Mouse (Mus musculus) frontal cortex, postnatal 25 days (tissue): ENCODE data around the gene Gm11639.

ENCODE experiments used
- DNase-seq, 2 experiments: peaks; one replicate each; pipeline ENCODE4 v3.0.0; 2022; ENCODE audit warnings: low spot score in 2 of 2

Gm11639 gene

DNA sequence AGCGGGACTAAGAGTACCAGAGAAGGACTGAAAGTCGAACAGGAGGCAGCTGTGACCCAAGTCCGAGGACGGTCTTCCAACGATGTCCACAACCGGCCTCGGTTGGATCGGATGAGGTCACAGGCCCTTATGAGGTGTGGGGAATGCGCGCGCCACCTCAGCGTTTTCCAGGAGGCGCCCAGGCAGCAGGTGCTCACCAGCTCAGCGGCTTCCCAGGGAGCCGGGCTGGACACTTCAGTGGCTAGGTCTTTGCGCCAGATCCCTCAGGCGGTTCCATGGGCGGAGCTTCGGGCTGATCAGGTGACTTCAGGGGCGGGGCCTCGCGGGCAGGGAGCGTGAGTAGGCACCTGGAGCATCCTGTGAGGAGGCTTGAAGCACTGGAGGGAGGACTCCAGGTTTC lies at the start of gene Gm11639:
TSS of gene Gm11639 (plus strand) at position 160 of the 400 bp plus-strand sequence.
- no peak for DNase-seq

- DNase-seq, result no peak
Measured at GRCm38 (mm10) chr11:104637010-104637409, 48.5 kb upstream of the Gm11639 start.

GRCm38 (mm10) chr11:104638006-104638405 lies 47.5 kb upstream of the Gm11639 start:
- no peak for DNase-seq

DNA sequence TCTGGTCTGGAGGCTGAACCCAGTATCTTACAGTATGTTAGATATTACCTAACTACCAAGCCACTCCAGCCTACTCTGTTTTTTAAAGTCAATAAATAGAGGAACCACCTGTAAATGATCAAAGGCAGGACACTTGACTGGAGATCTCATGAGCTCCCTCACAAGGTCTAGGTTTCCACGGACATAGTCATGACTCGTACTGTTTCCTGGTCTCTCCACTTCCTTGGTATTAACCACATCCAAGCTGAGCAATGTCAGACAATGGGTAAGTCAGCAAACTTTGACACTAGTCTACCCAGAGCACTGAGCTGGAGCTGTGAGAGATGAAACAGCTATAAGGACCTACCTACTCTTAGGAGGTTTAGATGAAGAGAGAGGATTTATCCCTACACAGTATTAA lies 46.6 kb upstream of the Gm11639 start:
- no peak for DNase-seq

- no peak for DNase-seq
Measured at GRCm38 (mm10) chr11:104639634-104640033, 45.9 kb upstream of the Gm11639 start.

GRCm38 (mm10) chr11:104640894-104641293 lies 44.6 kb upstream of the Gm11639 start:
- no peak for DNase-seq

DNA sequence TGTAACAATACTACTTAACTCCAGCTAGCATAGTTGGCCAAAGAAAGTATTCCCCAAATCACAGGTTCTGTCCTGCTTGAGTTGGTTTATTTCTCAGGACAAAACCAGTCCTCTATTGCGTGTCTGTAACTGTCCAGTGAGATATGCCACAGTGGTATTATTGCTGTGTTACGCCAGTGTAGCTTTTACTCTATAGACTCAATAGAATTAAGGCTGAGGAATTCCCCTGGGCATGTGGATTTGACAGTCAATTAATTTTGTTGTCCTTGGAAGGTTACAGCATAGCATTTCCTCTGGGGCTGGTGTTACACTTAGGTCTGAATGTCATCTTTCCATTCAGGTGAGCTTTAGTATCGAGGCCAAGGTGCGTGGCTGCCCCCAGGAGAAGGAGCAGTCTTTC lies 42.3 kb upstream of the Gm11639 start:
- no peak for DNase-seq

- no peak for DNase-seq
Measured at GRCm38 (mm10) chr11:104645402-104645801, 40.1 kb upstream of the Gm11639 start.

- DNase-seq, result no peak
Measured at GRCm38 (mm10) chr11:104646173-104646572, 39.3 kb upstream of the Gm11639 start.

- no peak for DNase-seq
Measured at GRCm38 (mm10) chr11:104646611-104647010, 38.9 kb upstream of the Gm11639 start.

DNA sequence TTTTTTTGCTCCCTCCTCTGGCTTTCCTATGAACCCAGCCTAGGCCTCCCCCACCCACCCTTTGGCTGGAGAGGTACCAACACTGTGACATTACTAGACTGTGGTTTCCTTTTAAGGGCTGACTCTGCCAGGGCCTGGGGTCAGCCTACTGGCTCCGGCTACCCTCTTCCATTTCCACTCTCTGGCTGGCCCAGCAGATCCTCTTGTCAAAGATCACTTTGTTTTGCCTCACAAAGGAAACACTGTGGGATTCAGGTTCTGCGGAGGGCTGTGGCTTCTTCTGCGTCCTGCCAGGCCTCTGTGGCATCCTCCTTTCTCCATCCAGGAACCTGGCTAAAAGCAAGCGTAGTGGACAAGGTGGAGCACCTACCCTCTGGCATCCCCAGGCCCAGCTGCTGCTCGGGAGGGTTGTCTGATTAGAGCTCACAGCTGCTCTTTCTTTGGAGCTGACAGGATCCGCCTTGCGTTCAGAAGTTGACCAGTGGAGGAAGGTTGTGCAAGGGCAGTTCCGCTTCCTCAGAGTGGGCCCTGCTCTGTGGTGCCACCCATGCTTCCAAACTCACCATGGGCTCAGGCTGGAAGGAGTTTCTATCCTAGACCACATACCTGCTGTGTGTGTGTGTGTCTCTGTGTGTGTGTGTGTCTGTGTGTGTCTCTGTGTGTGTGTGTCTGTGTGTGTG lies 38.2 kb upstream of the Gm11639 start:
- no peak for DNase-seq

- no peak for DNase-seq
Measured at GRCm38 (mm10) chr11:104648571-104648970, 36.9 kb upstream of the Gm11639 start.

- DNase-seq, result no peak
Measured at GRCm38 (mm10) chr11:104660599-104660998, 24.9 kb upstream of the Gm11639 start.

DNA sequence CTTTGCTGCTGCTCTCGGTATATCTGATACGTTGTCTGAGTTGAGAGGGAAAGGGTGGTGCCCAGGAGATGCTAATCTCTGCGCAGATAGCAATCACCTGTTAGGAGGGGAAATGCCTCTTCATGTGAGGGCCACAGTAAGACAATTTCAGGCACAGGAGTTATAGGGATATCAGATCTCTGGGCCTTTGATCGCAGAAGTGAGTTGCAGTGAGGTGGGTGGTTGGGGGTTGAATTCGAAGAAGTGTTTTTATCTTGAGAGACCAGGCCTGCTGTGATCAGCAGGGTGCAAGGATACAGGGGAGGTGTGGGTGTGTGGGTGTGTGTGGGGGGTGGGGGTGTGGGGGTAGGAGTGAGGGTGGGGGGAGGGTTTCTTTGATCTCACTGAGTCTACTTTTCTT lies 24.4 kb upstream of the Gm11639 start:
- DNase-seq, result no peak

DNA sequence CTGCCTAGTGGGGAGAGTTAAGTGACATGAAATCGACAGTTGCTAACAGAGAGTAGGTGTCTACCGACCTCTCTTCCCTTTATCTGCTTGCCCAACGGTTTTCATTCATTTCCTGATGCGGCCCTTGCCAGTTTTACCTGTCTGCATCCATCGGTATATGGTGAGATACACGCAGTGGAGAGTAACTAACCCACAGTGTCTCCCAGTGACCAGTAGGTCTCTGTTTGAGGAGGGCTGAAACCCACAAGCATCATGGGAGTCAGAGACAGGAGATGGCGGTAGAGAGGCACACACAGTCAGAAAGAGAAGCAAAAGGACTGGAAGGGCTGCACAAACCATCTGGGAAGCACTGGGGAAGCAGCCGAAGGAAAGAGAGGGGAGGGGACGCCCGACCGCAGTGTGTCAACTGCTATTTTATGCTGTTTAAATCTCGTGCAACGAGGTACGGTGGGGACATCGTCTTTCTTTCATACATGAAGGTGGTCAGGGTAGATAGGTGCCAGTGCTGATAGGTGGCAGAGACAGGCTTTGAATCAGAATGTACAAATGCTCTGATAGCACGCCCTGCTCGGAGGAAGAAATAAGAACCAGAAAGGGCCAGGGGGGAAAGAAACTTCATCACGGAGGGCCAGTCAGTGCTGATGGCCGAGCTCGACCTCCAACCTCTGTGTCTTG lies 23.8 kb upstream of the Gm11639 start:
- DNase-seq, result no peak

GRCm38 (mm10) chr11:104662573-104662972 lies 22.9 kb upstream of the Gm11639 start:
- no peak for DNase-seq

GRCm38 (mm10) chr11:104663241-104663877 lies 22.1 kb upstream of the Gm11639 start:
- DNase-seq, result no peak

- no peak for DNase-seq
Measured at GRCm38 (mm10) chr11:104663878-104664261, 21.6 kb upstream of the Gm11639 start.

GRCm38 (mm10) chr11:104664441-104664840 lies 21.1 kb upstream of the Gm11639 start:
- DNase-seq, result no peak

DNA sequence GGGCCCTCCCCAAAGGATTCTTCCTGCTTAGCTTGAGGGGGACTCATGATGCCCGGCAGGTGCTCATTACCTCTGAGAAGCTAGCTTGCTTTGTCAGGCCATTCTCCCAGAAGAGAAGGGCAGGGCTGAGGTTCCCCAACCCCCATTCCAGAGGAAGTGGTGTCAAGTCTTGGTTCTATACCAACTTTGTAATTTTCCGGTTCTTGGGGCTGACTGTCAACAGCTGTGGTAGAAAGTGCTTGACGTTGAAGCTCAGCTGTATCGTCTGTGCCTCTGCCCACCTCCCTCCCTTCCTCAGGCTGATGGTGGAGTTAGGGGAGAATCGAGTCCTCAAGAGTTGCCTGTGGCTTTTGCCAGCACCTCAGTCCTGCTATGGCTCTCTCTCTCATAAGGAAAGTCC lies 18.1 kb upstream of the Gm11639 start:
- no peak for DNase-seq

DNA sequence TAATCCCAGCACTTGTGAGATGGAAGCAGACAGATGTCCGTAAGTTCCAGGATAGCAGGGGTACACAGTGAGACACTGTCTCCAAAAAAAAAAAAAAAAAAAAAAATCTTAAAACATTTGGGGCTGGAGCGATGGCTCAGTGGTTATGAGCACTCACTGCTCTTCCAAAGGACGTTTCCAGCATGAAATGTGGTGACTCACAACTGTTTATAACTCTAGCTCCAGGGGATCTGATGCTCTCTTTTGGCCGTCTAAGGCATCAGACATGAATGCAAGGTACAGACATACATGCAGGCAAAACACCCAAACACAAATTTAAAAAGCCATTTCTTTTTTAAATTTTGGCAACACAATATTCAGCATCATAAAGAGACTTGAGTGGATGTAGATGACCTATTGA lies 12.1 kb upstream of the Gm11639 start:
- no peak for DNase-seq

DNA sequence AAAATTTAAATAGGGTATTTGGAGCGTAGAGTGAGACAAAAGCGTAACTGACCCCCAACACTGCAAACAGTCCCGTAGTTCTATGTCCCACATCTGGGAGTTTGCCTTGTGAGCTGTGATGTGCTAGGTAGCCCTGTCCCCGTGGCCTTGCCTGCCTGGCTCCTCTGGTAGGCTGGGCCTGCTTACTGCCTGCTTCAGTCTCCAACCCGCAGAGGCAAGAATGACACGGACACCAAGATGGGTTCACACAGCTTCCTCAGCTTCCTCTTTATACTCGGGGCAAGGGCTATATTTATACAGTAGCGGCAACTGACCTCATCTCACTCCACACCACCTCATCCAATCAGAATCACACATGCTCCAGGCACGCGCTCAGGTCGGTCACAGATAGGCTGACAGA lies 10.7 kb upstream of the Gm11639 start:
- no peak for DNase-seq

- DNase-seq, result peak in 1 of 2 experiments; percentile 9
Measured at GRCm38 (mm10) chr11:104693235-104693634, 7.7 kb downstream of the Gm11639 start.
